Mouse (Mus musculus) telencephalon, adult 2 months (tissue): ENCODE results near the gene Angptl4.
A peak's percentile ranks its signal among the peaks of the same experiment; 100 is the strongest.
"Not testable (repeated sequence)": the region's sequence is repeated elsewhere in the genome, so short reads cannot be mapped to it uniquely, and the experiment has no call there.

Experiments
- DNase-seq: peaks from one replicate; pipeline ENCODE4 v3.0.0-alpha.2; 2011; ENCODE audit warnings: low read depth, low spot score

Gene Angptl4

DNA sequence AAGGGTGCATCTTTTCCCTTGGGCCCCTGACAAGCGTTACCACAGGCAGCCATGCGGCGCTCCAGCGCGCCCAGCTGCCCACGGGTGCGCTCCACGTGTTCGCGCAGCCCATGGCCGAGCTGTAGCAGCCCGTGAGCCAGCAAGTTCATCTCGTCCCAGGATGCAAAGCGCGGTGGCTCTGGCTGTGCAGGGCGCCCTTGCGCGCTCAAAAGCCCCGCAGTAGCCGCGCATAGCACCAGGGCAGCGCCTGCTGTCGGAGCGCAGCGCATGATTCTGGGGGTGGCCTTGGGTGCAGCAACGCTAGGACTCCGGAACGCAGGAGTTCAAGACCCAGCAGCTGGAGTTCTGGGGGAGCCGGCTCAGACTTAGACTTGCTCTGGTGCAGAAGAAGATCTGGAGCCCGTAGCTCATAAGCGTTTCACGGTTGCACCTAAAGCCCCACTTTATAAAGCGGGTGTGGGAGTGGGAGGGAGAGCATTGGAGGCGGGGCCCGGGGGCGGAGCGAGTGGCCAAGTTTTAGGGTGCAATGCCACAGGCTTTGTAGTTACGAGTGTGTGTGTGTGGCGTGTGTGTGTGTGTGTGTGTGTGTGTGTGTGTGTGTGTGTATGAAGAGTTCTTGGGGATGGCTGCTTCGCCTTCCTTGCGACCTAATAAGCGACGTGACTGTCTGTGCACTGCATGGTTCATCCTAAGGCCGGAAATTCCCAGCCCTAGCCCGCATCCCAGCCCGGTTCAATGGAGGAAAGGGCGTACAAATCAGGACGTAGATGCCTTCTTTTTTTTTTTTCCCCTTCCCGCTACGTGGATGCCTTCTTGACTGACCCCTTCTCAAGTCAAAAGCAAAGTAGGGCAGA lies at the start of gene Angptl4:
Gene Angptl4 (minus strand): TSS at position 707 of the 854 bp plus-strand sequence.
- no peak for DNase-seq

DNA sequence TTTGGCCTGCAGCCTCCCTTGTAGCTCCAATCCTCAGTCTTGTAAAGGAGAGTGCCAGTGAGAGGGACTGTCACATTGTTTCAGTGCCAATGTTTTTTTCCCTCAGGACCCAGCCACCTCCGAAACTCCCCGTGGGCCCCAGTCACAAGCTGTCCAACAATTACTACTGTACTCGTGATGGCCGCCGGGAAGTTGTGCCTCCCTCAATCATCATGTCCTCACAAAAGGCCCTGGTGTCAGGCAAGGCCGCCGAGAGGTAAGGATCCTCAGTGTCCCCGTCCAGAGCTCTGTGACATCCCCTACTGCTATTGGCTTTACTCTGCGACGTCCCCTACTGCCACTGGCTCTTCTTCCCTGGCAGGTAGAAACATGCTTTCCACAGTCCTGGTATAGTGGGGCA lies 47.9 kb upstream of the Angptl4 start:
- DNase-seq = no peak

DNA sequence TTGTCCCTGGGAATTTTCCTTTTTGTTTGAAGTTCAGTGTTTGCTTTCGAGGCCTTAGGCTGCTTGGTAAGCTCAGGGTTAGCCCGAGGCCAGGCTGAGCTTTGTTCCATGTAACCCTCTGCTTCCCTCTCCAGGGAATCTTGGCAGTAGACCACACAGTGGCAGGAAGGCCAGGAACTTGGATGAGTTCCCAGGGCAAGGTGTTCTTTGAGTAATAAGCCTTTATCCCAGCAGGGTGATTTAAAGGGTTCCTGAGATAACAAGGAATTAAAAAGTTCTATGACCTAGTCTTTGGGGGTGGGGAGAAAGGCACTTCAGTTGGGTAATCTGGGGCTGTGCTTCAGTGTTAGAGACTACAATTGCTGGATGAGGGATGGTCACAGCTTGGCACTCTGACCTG lies 47.3 kb upstream of the Angptl4 start:
- DNase-seq = no peak

DNA sequence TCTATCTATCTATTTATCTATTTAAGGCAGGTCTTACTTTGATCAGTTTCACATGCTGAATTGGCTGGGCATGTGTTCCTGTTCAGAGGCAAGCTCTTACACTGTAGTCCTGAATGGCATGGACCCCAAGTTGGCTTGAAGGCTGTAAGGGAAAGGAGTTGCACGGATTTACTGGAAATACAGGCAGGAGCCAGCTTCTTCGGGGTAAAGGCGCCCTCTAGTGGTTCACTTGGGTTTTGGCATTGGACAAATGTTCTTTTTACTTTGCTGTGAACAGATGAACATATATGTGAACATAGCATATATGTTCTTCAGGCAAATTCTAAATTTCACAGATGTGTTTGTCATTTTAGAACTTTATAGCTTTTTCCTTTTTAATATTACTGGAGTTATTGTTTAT lies 45.2 kb upstream of the Angptl4 start:
- peak; percentile 57 for DNase-seq

DNA sequence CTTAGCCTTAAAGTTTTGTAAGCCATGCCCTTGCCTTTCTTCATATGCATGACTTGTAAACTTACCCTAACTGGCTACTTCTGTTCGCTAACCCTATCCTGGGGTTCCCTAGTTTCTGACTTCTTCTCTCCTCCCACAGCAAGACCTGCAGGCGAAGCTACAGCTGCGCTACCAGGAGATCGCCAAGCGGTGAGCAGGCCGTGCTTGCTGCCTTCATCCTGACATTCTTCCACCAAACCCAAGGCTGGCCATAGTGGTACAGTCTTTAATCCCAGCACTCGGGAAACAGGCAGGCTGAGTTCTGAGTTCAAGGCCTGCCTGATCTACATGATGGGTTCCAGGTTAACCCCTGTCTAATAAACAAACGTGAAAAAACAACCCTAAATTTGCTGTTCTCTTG lies 43.8 kb upstream of the Angptl4 start:
- DNase-seq = no peak

DNA sequence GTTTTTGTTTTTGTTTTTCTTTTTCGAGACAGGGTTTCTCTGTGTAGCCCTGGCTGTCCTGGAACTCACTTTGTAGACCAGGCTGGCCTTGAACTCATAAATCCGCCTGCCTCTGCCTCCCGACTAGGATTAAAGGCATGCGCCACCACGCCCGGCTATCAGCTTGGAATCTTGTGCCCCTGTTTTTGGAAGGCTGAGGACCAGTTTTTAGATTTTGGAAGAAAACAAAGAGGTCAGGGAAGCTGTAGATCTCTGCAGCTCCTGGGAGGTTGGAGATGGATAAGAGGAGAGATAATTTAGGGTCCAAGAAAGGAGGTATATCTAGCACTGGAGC lies 43.3 kb upstream of the Angptl4 start:
- DNase-seq = not testable (repeated sequence)

DNA sequence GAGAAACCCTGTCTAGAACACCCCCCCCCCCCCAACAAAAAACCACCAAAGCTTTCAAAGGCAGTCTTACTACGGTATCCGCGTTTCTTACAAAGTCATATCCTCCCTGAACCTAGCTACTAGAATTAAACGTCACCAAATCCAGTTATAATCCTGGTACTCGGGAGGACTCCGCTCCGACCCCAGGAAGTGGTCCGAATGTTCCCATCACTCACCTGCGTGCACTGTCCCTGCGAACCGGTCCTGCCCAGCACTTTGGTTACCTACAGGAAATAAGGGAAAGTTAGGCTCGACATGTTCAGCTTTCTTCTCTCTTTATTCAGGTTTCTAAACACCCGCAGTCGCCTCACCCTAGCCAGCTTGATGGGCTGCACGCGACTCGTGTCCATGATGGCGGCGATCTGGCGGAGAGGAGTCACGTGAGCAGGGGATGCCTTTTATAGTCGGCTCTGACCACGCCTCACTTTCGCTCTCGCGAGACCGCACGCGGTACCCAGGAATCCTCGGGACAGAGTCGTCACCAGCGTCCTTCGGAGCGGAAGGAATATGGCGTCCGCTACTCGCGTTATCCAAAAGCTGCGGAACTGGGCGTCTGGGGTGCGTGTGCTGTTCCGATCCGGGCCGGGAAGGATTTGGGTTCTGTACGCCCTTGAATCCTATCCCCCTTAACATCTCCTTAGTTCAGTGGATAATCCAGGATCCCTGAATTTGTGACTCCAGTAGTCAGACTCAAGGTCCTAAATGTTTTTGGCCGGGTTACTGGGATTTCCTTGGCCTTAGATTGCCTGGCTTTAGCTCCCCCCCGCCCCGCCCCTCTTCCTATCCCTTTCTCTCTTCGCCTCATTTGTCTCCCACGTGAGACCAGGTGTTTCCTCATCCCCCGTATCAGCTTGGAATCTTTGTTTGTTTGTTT lies 42.7 kb upstream of the Angptl4 start, which contains the start of the genes Rps28 and Ndufa7:
Gene Rps28 (minus strand): TSS at position 479 of the 913 bp plus-strand sequence.
Gene Ndufa7 (plus strand): TSS at position 489 of the 913 bp plus-strand sequence.
- DNase-seq = peak; percentile 92

DNA sequence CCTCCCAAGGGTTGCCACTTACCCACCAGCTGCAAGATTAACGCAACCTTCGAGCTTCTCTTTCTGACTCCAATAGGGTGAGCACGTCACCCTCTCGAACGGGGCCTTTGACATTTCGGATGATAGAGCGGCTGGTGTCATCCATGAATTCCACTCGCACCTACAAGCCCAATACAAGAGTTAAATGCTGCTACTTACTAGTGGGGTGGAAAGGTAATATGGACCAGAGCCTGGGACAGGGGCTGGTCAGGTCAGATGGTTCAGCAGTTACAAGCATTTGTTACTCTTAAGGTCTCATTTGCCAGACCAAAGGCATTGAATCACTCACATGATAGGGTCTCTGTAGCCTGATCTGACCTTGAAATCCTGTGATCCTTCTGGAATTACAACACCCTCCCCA lies 41.5 kb upstream of the Angptl4 start:
- DNase-seq = not testable (repeated sequence)

DNA sequence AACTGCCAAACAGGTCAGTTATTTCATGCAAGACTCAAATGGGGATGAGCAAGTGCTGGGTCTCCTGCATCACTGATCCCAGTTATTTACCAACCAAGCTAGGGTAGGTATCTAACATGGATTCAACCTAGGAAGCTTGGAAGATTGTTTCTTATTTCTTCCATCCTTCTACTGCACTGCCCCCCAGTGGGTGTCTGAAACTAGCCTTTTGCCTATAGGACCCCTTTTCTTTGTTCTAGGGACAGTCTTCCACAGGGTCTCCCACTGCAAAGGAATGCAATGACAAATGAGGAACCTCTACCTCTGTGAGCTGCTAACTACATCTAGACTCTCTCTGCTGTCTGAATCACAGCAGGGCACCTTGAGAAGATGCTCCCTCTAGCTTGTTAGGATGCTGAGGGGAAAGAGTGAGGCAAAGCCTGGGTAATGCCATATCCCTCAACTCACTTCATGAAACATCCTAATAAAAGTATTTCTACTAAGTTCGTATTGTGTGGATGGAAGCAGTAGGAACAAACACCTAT lies 40.9 kb upstream of the Angptl4 start:
- no peak for DNase-seq

DNA sequence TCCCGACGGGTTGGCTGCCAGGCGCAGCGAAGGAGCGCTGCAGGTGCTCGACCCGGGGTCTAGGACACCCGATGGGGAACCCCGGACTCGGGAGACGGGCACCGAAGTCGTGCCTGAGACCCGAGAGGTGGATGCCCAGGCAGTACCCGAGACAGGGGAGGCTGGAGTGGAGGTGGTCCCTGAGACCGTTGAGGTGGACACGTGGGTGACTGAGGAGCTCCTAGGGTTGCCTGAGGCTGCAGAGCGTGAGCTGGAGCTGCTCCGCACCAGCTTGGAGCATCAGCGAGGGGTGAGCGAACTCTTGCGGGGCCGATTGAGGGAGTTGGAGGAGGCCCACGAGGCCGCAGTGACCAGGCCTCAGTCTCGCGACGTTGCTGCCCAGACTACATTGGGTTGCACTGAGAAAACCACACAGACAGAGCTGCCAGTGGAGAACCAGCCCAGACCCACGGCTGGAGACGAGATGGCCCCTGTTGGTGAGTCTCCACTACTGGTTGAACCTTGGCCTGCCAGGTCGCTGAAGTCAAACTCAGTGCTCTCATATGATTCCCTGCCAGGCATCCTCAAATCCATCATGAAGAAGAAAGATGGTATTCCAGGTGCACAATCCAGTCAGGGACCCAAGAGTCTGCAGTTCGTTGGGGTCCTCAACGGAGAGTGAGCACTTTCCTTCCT lies 36.5 kb upstream of the Angptl4 start:
- DNase-seq = no peak

DNA sequence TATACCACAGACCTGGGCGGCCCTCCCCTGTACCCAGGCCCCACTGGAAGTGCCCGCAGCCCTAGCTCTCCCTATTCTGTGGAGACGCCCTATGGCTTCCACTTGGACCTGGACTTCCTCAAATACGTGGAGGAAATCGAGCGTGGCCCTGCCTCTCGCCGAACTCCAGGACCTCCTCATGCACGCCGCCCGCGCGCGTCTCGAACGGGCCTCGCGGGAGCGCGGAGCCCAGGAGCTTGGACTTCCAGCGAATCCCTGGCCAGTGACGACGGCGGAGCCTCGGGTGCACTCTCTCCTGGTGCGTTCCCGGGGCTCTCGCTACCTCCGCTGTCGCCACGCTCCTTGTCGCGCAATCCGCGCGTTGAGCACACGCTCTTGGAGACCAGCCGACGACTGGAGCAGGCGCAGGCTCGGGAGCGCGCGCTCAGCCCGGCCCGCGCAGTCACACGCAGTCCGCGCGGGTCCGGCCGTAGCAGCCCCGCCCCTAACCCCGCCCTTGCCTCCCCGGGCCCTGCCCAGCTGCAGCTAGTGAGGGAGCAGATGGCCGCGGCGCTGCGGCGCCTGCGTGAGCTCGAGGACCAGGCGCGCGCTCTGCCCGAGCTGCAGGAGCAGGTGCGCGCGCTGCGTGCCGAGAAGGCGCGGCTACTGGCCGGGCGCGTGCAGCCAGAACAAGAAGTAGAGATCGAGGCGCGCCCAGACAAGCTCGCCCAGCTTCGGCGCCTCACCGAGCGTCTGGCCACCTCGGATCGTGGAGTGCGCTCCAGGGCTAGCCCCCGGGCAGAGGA lies 35.7 kb upstream of the Angptl4 start:
- DNase-seq = peak; percentile 95

DNA sequence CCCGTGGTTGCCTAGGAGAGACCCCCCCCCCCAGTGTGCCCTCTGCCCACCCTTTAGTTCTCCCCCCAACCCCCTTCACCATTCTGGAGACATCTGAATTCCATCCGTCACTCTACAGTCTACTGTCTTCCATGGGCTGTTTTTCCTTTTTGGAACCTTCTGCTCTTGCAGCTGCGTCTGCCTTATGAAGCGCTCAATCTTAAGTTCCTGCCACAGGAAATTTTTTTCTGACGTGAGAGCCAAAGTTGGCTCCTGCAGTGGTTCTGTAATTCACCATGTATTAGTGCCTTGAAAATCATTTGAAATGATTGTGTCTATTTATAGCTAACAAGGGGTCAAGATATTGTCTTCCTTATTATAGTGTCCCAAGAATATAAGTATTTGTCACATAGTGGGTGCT lies 35.0 kb upstream of the Angptl4 start:
- DNase-seq = no peak

DNA sequence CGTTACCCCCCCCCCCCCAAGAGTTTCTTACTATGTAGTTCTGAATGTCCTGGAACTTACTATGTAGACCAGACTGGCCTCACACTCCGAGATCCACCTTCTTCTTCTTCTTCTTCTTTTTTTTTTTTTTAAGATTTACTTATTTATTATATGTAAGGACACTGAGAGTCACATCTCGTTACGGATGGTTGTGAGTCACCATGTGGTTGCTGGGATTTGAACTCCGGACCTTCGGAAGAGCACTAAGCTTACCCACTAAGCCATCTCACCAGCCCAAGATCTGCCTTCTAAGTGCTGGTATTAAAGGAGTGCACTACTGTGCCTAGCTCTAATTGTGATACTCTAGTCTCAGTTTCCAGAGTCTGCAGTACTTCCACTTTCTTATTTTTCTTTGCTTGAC lies 33.8 kb upstream of the Angptl4 start:
- DNase-seq = no peak

DNA sequence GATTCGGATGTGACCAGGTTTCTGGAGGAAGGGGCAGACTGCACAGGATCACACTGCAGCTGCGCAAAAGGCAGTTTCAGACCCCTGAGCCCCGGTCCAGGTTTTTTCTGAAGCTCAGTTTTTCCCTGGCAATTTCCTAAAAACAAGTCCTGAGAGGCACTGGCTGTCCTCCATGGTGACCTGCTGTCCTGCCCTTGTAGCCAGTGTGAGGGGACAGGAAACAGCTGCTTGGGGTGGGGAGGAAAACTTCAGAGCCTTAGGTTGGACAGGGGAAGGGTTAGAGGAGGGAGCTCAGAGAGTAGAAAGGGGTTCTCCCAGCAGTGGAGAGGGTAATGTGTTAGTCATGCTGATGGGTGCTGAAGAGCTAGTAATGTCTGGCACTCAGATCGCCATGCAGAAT lies 31.4 kb upstream of the Angptl4 start:
- no peak for DNase-seq

DNA sequence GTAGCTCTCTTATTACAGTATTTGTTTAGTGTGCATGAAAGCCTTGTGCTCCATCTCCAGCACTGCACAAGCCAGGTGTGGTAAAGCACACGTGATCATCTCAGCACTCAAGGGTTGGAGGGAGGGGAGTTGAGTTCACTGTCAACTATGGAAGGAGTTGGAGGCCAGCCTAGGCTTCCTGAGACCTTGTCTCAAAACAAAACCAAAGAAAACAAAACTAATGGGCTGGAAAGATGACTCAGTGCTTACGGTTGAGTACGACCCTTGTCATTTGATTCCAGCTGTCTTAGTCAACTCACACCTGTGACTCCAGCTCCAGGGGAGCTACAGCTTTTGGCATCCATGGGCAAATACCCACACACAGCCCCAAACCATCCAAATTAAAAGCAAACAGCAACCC lies 30.8 kb upstream of the Angptl4 start:
- DNase-seq = no peak

DNA sequence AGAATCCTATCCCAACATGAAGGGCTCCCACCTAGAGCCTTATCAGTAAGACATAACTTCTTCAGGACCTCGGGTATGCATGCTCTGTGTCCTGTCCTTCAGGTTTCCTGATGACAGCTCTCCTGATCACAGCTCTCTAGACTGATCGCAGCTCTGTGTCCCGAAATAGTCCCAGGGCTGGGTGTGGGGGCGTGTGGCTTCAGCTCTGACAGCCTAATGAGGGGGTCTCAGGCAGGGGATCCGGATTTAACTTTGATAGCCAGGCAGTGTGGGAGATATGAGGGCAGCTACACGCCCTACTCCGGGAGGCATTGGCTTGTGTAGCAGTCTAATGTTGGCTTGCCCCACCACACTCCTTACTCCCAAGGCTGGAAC lies 29.5 kb upstream of the Angptl4 start:
- DNase-seq = no peak

DNA sequence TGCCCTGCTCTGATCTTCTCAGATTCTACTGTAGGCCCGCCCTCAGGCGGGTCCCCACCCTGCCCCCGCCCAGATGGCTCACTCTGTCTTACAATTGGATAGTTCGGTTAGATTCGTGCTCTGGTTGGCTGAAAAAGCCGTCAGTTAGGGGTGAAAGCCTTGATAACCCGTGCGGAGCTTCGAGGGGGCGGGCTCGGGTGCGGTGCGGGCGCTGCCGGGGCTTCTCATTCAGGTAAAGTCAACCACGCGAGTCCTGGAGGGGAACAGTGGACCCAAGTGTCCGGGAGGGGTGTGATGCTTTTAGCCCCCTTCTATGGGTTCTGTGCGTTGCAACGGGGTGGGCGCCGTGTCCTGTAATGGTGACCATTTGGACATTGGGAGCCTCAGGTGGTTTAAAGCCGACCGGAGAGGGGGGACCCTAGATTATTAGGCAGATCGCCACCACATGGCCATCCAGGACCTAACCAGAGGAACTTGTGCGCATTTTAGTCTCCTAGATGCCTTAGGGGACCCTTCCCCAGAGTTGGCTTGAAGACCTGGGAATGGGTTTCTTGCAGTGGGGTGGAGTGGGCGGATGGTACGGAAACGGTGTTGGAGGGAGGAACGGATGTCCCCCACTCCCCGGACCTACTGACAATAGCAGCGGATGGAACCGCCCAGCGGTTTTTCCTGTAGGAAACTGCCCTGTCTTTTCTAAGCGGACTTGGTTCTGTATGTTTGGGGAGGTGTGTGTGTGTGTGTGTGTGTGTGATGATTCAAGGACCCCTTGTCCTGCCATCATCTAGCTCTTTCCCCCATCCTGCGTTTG lies 28.9 kb upstream of the Angptl4 start, which contains the start of gene Kank3:
Gene Kank3 (plus strand): TSS at position 186 of the 808 bp plus-strand sequence.
- DNase-seq = peak; percentile 95

DNA sequence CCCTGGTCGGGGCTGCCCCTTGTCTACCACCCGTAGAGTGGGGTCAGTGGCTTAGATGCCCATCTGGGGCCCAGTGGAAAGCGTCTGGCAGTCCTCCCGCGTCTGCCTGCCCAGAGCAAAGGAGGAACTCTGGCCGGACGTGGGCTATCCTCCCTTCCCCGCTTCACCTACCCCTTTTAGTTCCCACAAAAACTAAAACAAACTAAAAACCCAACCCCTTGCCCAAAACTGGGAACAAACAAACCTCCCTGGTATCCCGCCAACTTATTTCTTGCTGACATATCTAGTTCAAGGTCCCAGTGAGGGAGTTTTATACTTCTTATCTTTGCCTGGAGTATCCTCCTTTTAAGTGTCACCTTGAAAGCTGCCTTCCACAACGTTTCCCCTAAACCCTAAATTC lies 26.6 kb upstream of the Angptl4 start:
- no peak for DNase-seq

DNA sequence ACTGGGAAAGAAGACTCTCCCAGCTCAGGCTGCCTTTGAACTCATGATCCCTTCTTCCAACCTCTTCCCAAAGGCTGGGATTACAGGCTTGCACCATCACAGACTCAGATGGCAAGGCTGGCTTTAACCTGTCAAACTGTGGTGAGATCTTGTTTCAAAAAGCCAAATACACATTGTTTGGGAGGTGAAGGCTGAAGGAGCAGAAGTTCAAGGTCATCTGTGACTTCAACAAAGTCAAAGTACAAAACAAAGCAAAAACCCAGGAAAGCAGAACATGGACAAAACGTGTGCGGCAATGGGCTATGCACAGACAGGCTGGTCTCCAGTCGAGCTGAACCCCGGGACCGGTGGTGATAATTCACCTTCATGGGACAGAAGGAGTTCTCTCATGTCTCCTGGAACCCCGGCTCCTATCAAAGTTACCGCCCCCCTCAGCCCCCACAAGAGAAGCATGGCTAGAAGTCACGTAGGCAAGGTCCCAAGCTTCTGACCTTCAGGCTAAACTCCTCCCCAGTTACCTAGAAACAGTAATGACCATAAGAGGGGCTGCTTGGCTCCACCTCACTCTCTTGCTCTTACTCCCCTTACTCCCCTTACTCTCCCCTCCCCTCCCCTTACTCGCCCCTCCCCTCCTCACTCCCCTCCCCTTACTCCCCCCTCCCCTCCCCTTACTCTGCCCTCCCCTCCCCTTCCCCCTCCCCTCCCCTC lies 25.7 kb upstream of the Angptl4 start:
- no peak for DNase-seq
